Mouse (Mus musculus): ENCODE results near the gene Madcam1. TPM values are rescaled to one million over a fixed set of nuclear protein-coding genes. Genes with fewer than 3 reads are reported as not detected.
A peak's percentile ranks its signal among the peaks of the same experiment; 100 is the strongest.
"Not testable (repeated sequence)": the region's sequence is repeated elsewhere in the genome, so short reads cannot be mapped to it uniquely, and the experiment has no call there.

Gene Madcam1
- total RNA-seq, 2 experiments from 2014 or later = not detected

GRCm38 (mm10) chr10:79684770-79685600, 20.6 kb downstream of the Madcam1 start:
- intact Hi-C loops (cut with DNase I) = loop anchor here (10.0 kb wide), 1 partner anchor 1870 kb away; the partner anchor contains the start of gene Aes
- DNase-seq (ENCODE audit: low spot score in 2 of 2) = no peak

GRCm38 (mm10) chr10:79686219-79686618, 21.9 kb downstream of the Madcam1 start:
- intact Hi-C loops (cut with DNase I) = loop anchor here (10.0 kb wide), 1 partner anchor 1869 kb away; the partner anchor contains the start of gene Aes

GRCm38 (mm10) chr10:79686691-79687090, 22.3 kb downstream of the Madcam1 start:
- no peak for DNase-seq (ENCODE audit: low spot score in 2 of 2)
- intact Hi-C loops (cut with DNase I) = loop anchor here (10.0 kb wide), 1 partner anchor 1868 kb away; the partner anchor contains the start of gene Aes

More at GRCm38 (mm10) chr10:79686219-79686618, 21.9 kb downstream of the Madcam1 start:
- DNase-seq (ENCODE audit: low spot score in 2 of 2) = no peak

- no peak for DNase-seq (ENCODE audit: low spot score in 2 of 2)
- intact Hi-C loops (cut with DNase I) = loop anchor here (10.0 kb wide), 1 partner anchor 1867 kb away; the partner anchor contains the start of gene Aes
Observed at GRCm38 (mm10) chr10:79687513-79687912, 23.2 kb downstream of the Madcam1 start.

- no peak for DNase-seq (ENCODE audit: low spot score in 2 of 2)
- intact Hi-C loops (cut with DNase I) = loop anchor here (10.0 kb wide), 1 partner anchor 1866 kb away; the partner anchor contains the start of gene Aes
Observed at GRCm38 (mm10) chr10:79688720-79689119, 24.4 kb downstream of the Madcam1 start, which contains the start of gene Gzmm. Gzmm (plus strand) TSS chr10:79689020.

- intact Hi-C loops (cut with DNase I) = loop anchor here (10.0 kb wide), 1 partner anchor 1866 kb away; the partner anchor contains the start of gene Aes
- no peak for DNase-seq (ENCODE audit: low spot score in 2 of 2)
Observed at GRCm38 (mm10) chr10:79689178-79689577, 24.8 kb downstream of the Madcam1 start.

GRCm38 (mm10) chr10:79691986-79692548, 27.7 kb downstream of the Madcam1 start:
- DNase-seq (ENCODE audit: low spot score in 2 of 2) = no peak
- intact Hi-C loops (cut with DNase I) = no loop called here

GRCm38 (mm10) chr10:79693580-79694378, 29.4 kb downstream of the Madcam1 start:
- intact Hi-C loops (cut with DNase I) = no loop called here
- DNase-seq (ENCODE audit: low spot score in 2 of 2) = no peak

- DNase-seq (ENCODE audit: low spot score in 2 of 2) = no peak
- intact Hi-C loops (cut with DNase I) = no loop called here
Observed at GRCm38 (mm10) chr10:79694379-79694655, 30.0 kb downstream of the Madcam1 start.

- peak in 1 of 2 experiments; percentile 68 for DNase-seq (ENCODE audit: low spot score in 2 of 2)
- intact Hi-C loops (cut with DNase I) = loop anchor here (1.0 to 5.0 kb wide), 2 partner anchors 31 to 92 kb away; no protein-coding TSS in a partner anchor
Observed at GRCm38 (mm10) chr10:79695231-79696128, 31.1 kb downstream of the Madcam1 start.

- DNase-seq (ENCODE audit: low spot score in 2 of 2) = no peak
- intact Hi-C loops (cut with DNase I) = loop anchor here (5.0 kb wide), 1 partner anchor 91 kb away; no protein-coding TSS in a partner anchor
Observed at GRCm38 (mm10) chr10:79696129-79696651, 31.8 kb downstream of the Madcam1 start.

GRCm38 (mm10) chr10:79697916-79698315, 33.6 kb downstream of the Madcam1 start:
- intact Hi-C loops (cut with DNase I) = loop anchor here (5.0 kb wide), 1 partner anchor 89 kb away; no protein-coding TSS in a partner anchor
- no peak for DNase-seq (ENCODE audit: low spot score in 2 of 2)

GRCm38 (mm10) chr10:79698459-79698858, 34.1 kb downstream of the Madcam1 start:
- DNase-seq (ENCODE audit: low spot score in 2 of 2) = no peak
- intact Hi-C loops (cut with DNase I) = loop anchor here (5.0 kb wide), 1 partner anchor 89 kb away; no protein-coding TSS in a partner anchor

- DNase-seq (ENCODE audit: low spot score in 2 of 2) = no peak
- intact Hi-C loops (cut with DNase I) = no loop called here
Observed at GRCm38 (mm10) chr10:79700676-79701075, 36.3 kb downstream of the Madcam1 start.

- intact Hi-C loops (cut with DNase I) = no loop called here
- no peak for DNase-seq (ENCODE audit: low spot score in 2 of 2)
Observed at GRCm38 (mm10) chr10:79701443-79702129, 37.2 kb downstream of the Madcam1 start.

- intact Hi-C loops (cut with DNase I) = not testable (repeated sequence)
Observed at GRCm38 (mm10) chr10:79702970-79703369, 38.6 kb downstream of the Madcam1 start.

GRCm38 (mm10) chr10:79703541-79703940, 39.2 kb downstream of the Madcam1 start:
- intact Hi-C loops (cut with DNase I) = no loop called here
- no peak for DNase-seq (ENCODE audit: low spot score in 2 of 2)

More at GRCm38 (mm10) chr10:79702970-79703369, 38.6 kb downstream of the Madcam1 start:
- not testable (repeated sequence) for DNase-seq (ENCODE audit: low spot score in 2 of 2)

All from left cerebral cortex, postnatal 25 days (tissue).